Mouse (Mus musculus) gastrocnemius, adult 2 months (tissue): ENCODE measurements around the gene Nanp. TPM values are rescaled to one million over a fixed set of nuclear protein-coding genes. Genes with fewer than 3 reads are reported as not detected.
A peak's percentile ranks its signal among the peaks of the same experiment; 100 is the strongest.

Source experiments
- DNase-seq: peaks from one replicate; pipeline ENCODE4 v3.0.0; 2022
- H3K27ac ChIP-seq: fragments of 200-600 bp; 2 replicates; pipeline ENCODE4 v1.8.1; 2022; ENCODE audit warnings: mild to moderate bottlenecking
- H3K4me3 ChIP-seq: fragments of 200-600 bp; 2 replicates; pipeline ENCODE4 v1.8.1; 2022; ENCODE audit warnings: mild to moderate bottlenecking, moderate library complexity
- CTCF ChIP-seq: fragments of 200-600 bp; IDR thresholded peaks from 2 replicates; pipeline ENCODE4 v1.8.1; 2022; ENCODE audit warnings: antibody characterized with exemption, mild to moderate bottlenecking, moderate library complexity
- intact Hi-C: fragments of 180-260 bp; cut with DNase I; formaldehyde crosslinking; loops from one replicate; pipeline ENCODE4 v1.15.1; 2025
- total RNA-seq, 2 experiments: library from RNA; stranded (reverse); gene quantifications; 2 replicates each; pipeline ENCODE4 v1.2.3; 2021

The Nanp gene
- total RNA-seq, 2 experiments from 2014 or later: 2.6 to 3.8 TPM

- peak overlapping the region; percentile 78 for H3K4me3 ChIP-seq
- peak overlapping the region; percentile 24; the same call in 1 of the 2 replicates for H3K27ac ChIP-seq
- no peak for TF ChIP-seq CTCF
- peak; percentile 56 for DNase-seq
- intact Hi-C loops: no loop called here
These were observed 30.2 kb downstream of the Nanp start for GRCm38 (mm10) chr2:151008939-151009509.

- H3K27ac ChIP-seq: no peak overlapping the region
- H3K4me3 ChIP-seq: peak overlapping the region; percentile 78
- intact Hi-C loops: no loop called here
- DNase-seq: no peak
- TF ChIP-seq CTCF: no peak
These were observed 30.7 kb downstream of the Nanp start for GRCm38 (mm10) chr2:151008517-151008932.

- TF ChIP-seq CTCF: no peak
- Histone ChIP-seq H3K4me3 (no peak overlapping the region; the same call in 1 of the 2 replicates), H3K27ac (no peak overlapping the region)
- intact Hi-C loops: no loop called here
- DNase-seq: no peak
These were observed 31.2 kb downstream of the Nanp start for GRCm38 (mm10) chr2:151008006-151008405.

GRCm38 (mm10) chr2:151006281-151006945 is 32.8 kb downstream of the Nanp start:
- H3K4me3 ChIP-seq: no peak overlapping the region
- DNase-seq: no peak
- no peak overlapping the region for H3K27ac ChIP-seq
- intact Hi-C loops: no loop called here
- no peak for TF ChIP-seq CTCF

GRCm38 (mm10) chr2:151004390-151004789 is 34.8 kb downstream of the Nanp start:
- intact Hi-C loops: loop anchor here (5.0 kb wide), 1 partner anchor 327 kb away; no protein-coding TSS in a partner anchor
- no peak overlapping the region for H3K27ac ChIP-seq
- H3K4me3 ChIP-seq: no peak overlapping the region
- DNase-seq: no peak
- TF ChIP-seq CTCF: no peak

- no peak for TF ChIP-seq CTCF
- intact Hi-C loops: loop anchor here (5.0 kb wide), 1 partner anchor 326 kb away; no protein-coding TSS in a partner anchor
- no peak overlapping the region for H3K27ac ChIP-seq
- DNase-seq: no peak
- no peak overlapping the region for H3K4me3 ChIP-seq
These were observed 35.4 kb downstream of the Nanp start for GRCm38 (mm10) chr2:151003796-151004195.

GRCm38 (mm10) chr2:151001619-151002175 is 37.5 kb downstream of the Nanp start:
- Histone ChIP-seq H3K4me3 (no peak overlapping the region), H3K27ac (no peak overlapping the region)
- DNase-seq: no peak
- no peak for TF ChIP-seq CTCF
- intact Hi-C loops: loop anchor here (2.0 to 5.0 kb wide), 2 partner anchors 199 to 324 kb away; no protein-coding TSS in a partner anchor

GRCm38 (mm10) chr2:151000402-151001178 is 38.6 kb downstream of the Nanp start:
- Histone ChIP-seq H3K27ac (no peak overlapping the region), H3K4me3 (no peak overlapping the region)
- TF ChIP-seq CTCF: peak; percentile 75
- DNase-seq: peak; percentile 58
- intact Hi-C loops: loop anchor here (2.0 to 5.0 kb wide), 2 partner anchors 198 to 323 kb away; no protein-coding TSS in a partner anchor

GRCm38 (mm10) chr2:150999021-150999420 is 40.2 kb downstream of the Nanp start:
- Histone ChIP-seq H3K27ac (no peak overlapping the region), H3K4me3 (no peak overlapping the region)
- intact Hi-C loops: no loop called here
- DNase-seq: no peak
- no peak for TF ChIP-seq CTCF

GRCm38 (mm10) chr2:150997618-150998017 is 41.6 kb downstream of the Nanp start:
- no peak for TF ChIP-seq CTCF
- Histone ChIP-seq H3K4me3 (no peak overlapping the region), H3K27ac (no peak overlapping the region)
- intact Hi-C loops: no loop called here
- no peak for DNase-seq

- no peak overlapping the region for H3K4me3 ChIP-seq
- DNase-seq: no peak
- intact Hi-C loops: no loop called here
- H3K27ac ChIP-seq: no peak overlapping the region
- no peak for TF ChIP-seq CTCF
These were observed 43.9 kb downstream of the Nanp start for GRCm38 (mm10) chr2:150995324-150995723.

GRCm38 (mm10) chr2:150991050-150991449 is 48.1 kb downstream of the Nanp start:
- no peak overlapping the region for H3K4me3 ChIP-seq
- intact Hi-C loops: no loop called here
- no peak for DNase-seq
- no peak overlapping the region for H3K27ac ChIP-seq
- TF ChIP-seq CTCF: no peak
